ENCODE assay signal across 8 mouse cellular contexts in the genomic region with DNA sequence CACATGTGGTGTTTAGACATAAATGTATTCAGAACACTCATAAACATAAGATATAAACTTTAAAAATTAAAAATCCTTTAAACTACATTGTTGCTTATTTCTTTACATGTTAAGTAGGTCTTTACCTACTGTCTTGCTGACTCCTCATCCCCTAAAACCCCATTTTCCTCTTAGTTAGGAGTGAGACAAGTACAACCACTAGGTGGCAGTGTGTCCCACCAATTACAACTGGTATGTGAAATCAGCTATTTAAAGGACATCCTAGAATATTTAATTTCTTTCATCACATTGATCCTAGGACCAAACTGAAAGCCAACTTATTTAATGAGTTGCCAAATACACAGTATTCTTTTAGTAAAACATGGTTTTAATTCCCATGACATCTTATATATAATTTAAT. TPM values are rescaled to one million over a fixed set of nuclear protein-coding genes. Genes with fewer than 3 reads are reported as not detected.
DNase-seq lines count a peak whose midpoint lies in the region; ATAC-seq and TF ChIP-seq lines count a peak whose summit lies in the region.

No protein-coding gene starts in this region.

- peaks cover 13% of the 10 kb centered on the region for H3K36me3 ChIP-seq in hindbrain, embryonic 12.5 days

- H3K27ac ChIP-seq in hindbrain, embryonic 12.5 days, result no peak overlapping the region
- H3K27ac ChIP-seq in left cerebral cortex, adult 2 months, result no peak overlapping the region

- intact Hi-C loops in left cerebral cortex, adult 2 months (cut with DNase I), result no loop called here

- DNase-seq in testis, postnatal 10 days (ENCODE audit: low spot score), result peak; percentile 77
- no peak for DNase-seq in testis, postnatal 14 days (ENCODE audit: low spot score)
- DNase-seq in adrenal gland, postnatal 14 days, result peak; percentile 77
- DNase-seq in embryo, embryonic 11.5 days (ENCODE audit: low read depth, low spot score), result peak; percentile 56
- peak; percentile 70 to 71 for DNase-seq in left cerebral cortex, adult 2 months (ENCODE audit: extremely low spot score in 1 of 2, low spot score in 2 of 2)
- DNase-seq in naive thymus-derived CD4-positive, alpha-beta T cell, adult 2 months (ENCODE audit: low read depth), result peak; percentile 80
- DNase-seq in thymus, postnatal 4 days, result peak; percentile 77

- TF ChIP-seq CTCF in left cerebral cortex, adult 2 months (IDR thresholded peaks at IDR 0.05), result peak; percentile 92

- no peaks in the 10 kb centered on the region for H3K27me3 ChIP-seq in hindbrain, embryonic 12.5 days

- no peak overlapping the region for H3K4me2 ChIP-seq in hindbrain, embryonic 12.5 days (replicated peaks)

- 0 out of 2 replicates have a peak, but pooled peaks have one; percentile 38 for ATAC-seq in hindbrain, embryonic 12.5 days (ENCODE audit: low FRiP score)

- no peaks in the 10 kb centered on the region for H3K9me3 ChIP-seq in hindbrain, embryonic 12.5 days (replicated peaks)

- H3K4me3 ChIP-seq in hindbrain, embryonic 12.5 days, result no peak overlapping the region
- no peak overlapping the region for H3K4me3 ChIP-seq in left cerebral cortex, adult 2 months

- H3K9ac ChIP-seq in hindbrain, embryonic 12.5 days, result no peak overlapping the region

- no peaks in the 10 kb centered on the region for H3K4me1 ChIP-seq in hindbrain, embryonic 12.5 days

RNA-seq across cellular contexts. Expression of gene Nrcam, which starts 36.4 kb away (rescaled TPM):
- total RNA-seq in adrenal gland, postnatal 14 days (2021), result 4.4 and 7.6 TPM in 2 replicates
- polyA plus RNA-seq in hindbrain, embryonic 12.5 days (2016; fragmentation: Nextera tagmentation; extraction: Ambion mirVana), result 97.0 and 110 TPM in 2 replicates
- total RNA-seq in left cerebral cortex, adult 2 months (2021), result 100 to 1,000 TPM; 515 to 517 TPM

Comparison
In these comparisons a context has a peak if more than half of its experiments do, and no peak if none do; other contexts are left out.
1. RNA of gene Nrcam, which starts 36.4 kb away (total RNA-seq): 515 to 517 TPM in left cerebral cortex, adult 2 months; 4.4 to 7.6 TPM in adrenal gland, postnatal 14 days; every median in the first group is over 10 times any median in the second.